Mouse (Mus musculus): ENCODE measurements around the gene Gabrg3. TPM values are rescaled to one million over a fixed set of nuclear protein-coding genes. Genes with fewer than 3 reads are reported as not detected.
A peak's percentile ranks its signal among the peaks of the same experiment; 100 is the strongest.

The Gabrg3 gene
- polyA plus RNA-seq, 1 experiment from 2014 or later: 0.25 TPM

DNA sequence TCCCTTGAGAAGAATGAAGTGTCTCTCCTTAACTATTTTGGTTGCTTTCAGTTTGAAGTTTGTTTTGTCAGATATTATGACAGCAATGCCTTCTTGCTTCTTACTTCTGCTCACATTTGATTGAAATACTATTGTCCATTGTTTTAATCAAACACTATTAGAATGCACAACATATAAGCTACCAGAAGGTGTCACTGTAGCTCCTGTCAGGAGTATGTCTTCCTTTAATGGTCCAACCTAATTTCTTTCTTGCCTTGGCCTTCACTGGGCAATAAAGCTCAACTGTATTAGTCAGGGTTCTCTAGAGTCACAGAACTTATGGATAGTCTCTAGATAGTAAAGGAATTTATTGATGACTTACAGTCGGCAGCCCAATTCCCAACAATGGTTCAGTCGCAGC is 440.6 kb downstream of the Gabrg3 start:
- 85% methylated on average over 2 of the region's 2 CpGs for WGBS
- no peak overlapping the region for H3K9ac ChIP-seq
- no peak for ATAC-seq (ENCODE audit: insufficient read depth)
- no peaks in the 10 kb centered on the region for H3K4me1 ChIP-seq (ENCODE audit: insufficient read depth)
- H3K27me3 ChIP-seq (ENCODE audit: insufficient read depth, low read length): no peaks in the 10 kb centered on the region
- no peaks in the 10 kb centered on the region for H3K9me3 ChIP-seq (ENCODE audit: low read depth, low read length)
- DNase-seq: peak; percentile 66
- H3K36me3 ChIP-seq (ENCODE audit: insufficient read depth): no peaks in the 10 kb centered on the region
- no peak overlapping the region for H3K4me3 ChIP-seq (ENCODE audit: low read depth, low read length)
- peak; percentile 63 for TF ChIP-seq CTCF (IDR thresholded peaks at IDR 0.05; ENCODE audit: low read depth)
- no peak overlapping the region for H3K27ac ChIP-seq (ENCODE audit: low read depth)
- no peak overlapping the region for H3K4me2 ChIP-seq

DNA sequence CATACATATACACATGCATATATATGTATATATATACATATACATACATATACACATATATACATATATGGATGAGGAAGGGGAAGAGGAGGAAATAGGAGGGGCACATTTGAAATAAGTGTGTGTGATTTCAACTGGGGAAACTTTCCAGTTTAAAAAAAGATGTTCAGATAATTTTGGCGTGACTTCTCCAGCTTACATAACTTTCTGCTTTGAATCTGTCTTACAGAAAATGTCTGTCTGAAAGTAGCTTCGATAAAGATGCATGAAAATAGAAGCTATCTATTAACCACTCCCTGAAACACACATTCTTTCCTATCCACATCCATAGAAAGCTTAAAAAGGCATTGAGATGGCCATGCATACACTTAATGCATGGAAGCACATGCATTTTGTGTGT is 445.4 kb downstream of the Gabrg3 start:
- Histone ChIP-seq H3K9ac (no peak overlapping the region), H3K4me2 (no peak overlapping the region), H3K4me1 (ENCODE audit: insufficient read depth) (no peaks in the 10 kb centered on the region), H3K27ac (ENCODE audit: low read depth) (no peak overlapping the region), H3K27me3 (ENCODE audit: insufficient read depth, low read length) (no peaks in the 10 kb centered on the region), H3K9me3 (ENCODE audit: low read depth, low read length) (no peaks in the 10 kb centered on the region), H3K4me3 (ENCODE audit: low read depth, low read length) (no peak overlapping the region), H3K36me3 (ENCODE audit: insufficient read depth) (no peaks in the 10 kb centered on the region)
- ATAC-seq (ENCODE audit: insufficient read depth) (no peak), DNase-seq (no peak)
- no peak for TF ChIP-seq CTCF (IDR thresholded peaks at IDR 0.05; ENCODE audit: low read depth)
- WGBS: 76% methylated on average over 2 of the region's 2 CpGs

DNA sequence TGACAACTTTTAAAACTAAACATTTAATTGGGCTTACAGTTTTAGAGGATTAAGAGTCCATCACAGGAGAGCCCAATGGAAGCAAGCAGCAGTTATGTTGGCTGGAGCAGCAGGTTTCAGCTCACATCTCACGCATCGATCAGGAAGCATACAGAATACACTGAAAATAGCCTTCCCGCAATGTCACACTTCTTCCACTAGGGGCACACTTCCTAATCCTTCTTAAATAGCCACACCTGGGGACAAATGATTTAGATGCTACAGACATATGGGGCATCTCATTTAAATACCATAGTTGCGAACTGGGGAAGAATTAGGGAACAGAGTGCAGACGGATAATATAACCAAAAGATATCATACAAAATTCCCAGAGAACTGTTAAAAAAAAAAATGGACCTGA is 449.0 kb downstream of the Gabrg3 start:
- Histone ChIP-seq H3K4me2 (no peak overlapping the region), H3K9ac (no peak overlapping the region), H3K9me3 (ENCODE audit: low read depth, low read length) (no peaks in the 10 kb centered on the region), H3K36me3 (ENCODE audit: insufficient read depth) (no peaks in the 10 kb centered on the region), H3K4me1 (ENCODE audit: insufficient read depth) (no peaks in the 10 kb centered on the region), H3K4me3 (ENCODE audit: low read depth, low read length) (no peak overlapping the region), H3K27me3 (ENCODE audit: insufficient read depth, low read length) (no peaks in the 10 kb centered on the region), H3K27ac (ENCODE audit: low read depth) (no peak overlapping the region)
- DNase-seq: peak; percentile 2
- TF ChIP-seq CTCF (IDR thresholded peaks at IDR 0.05; ENCODE audit: low read depth): peak; percentile 36
- ATAC-seq (ENCODE audit: insufficient read depth): no peak
- 69% methylated on average over 5 of the region's 5 CpGs for WGBS

DNA sequence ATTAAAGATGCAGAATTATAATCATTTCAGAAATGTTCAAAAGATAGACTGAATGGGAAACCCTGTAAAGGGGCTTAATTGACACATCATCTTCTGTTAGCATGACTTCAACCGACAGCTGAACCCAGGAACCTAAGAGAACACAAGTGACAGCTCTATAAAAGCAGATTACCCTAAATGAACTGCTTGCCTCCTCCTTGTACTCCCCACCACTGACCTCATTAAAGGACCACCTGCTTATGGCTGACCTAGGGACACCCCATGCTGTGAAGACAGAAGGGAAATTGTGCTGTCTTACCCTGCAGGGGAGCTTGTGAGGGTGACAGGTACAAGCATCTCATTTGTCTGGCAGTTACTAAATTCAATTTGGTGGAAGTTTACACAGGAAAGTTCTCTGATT is 467.5 kb downstream of the Gabrg3 start:
- 74% methylated on average over 1 of the region's 1 CpGs for WGBS
- Histone ChIP-seq H3K4me2 (no peak overlapping the region), H3K9me3 (ENCODE audit: low read depth, low read length) (no peaks in the 10 kb centered on the region), H3K4me1 (ENCODE audit: insufficient read depth) (no peaks in the 10 kb centered on the region), H3K9ac (no peak overlapping the region), H3K27me3 (ENCODE audit: insufficient read depth, low read length) (no peaks in the 10 kb centered on the region), H3K27ac (ENCODE audit: low read depth) (no peak overlapping the region), H3K36me3 (ENCODE audit: insufficient read depth) (no peaks in the 10 kb centered on the region), H3K4me3 (ENCODE audit: low read depth, low read length) (no peak overlapping the region)
- DNase-seq (no peak), ATAC-seq (ENCODE audit: insufficient read depth) (no peak)
- no peak for TF ChIP-seq CTCF (IDR thresholded peaks at IDR 0.05; ENCODE audit: low read depth)

DNA sequence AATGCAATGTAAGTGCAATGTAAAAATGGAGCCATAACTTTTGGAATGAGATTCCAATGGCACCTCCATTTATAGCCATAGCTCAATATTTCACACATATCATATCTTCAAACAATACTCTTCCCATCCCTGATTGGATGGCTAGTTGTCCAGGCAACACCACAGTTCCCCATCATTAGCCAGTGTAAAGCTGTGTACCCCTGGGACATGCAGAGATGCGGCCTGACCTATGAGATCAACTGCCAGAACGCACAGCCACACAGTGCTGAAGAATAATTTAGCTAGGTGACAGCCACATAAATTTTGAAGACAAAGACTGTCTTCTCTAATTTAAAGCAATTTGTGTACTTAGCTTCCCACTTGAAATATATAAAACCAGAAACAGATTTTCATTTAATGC is 472.1 kb downstream of the Gabrg3 start:
- H3K4me3 ChIP-seq (ENCODE audit: low read depth, low read length): no peak overlapping the region
- ATAC-seq (ENCODE audit: insufficient read depth) (no peak), DNase-seq (no peak)

DNA sequence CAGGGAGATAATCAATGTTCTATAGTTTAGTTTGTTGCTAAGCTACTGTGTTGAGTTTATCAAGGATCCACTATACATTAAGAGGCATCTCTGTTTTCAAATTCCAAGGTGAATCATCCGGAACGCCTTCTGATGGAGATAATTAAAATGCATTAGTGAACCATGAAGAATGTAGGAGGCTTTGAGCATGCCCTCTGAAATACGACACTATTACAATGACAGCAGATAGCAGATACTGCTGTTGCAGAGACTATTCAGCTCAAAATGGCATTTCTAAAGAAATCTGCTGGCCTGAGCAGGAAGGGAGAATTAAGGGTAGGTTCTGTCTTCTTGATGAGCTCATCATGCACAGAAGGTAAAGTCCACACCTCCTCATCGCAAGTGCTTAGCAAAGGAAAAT is 487.2 kb downstream of the Gabrg3 start:
- no peak overlapping the region for H3K4me3 ChIP-seq (ENCODE audit: low read depth, low read length)
- no peaks in the 10 kb centered on the region for H3K27me3 ChIP-seq (ENCODE audit: insufficient read depth, low read length)
- ATAC-seq (ENCODE audit: insufficient read depth) (no peak), DNase-seq (no peak)
- H3K9ac ChIP-seq: no peak overlapping the region
- 54% methylated on average over 4 of the region's 4 CpGs for WGBS
- no peak for TF ChIP-seq CTCF (IDR thresholded peaks at IDR 0.05; ENCODE audit: low read depth)
- no peaks in the 10 kb centered on the region for H3K4me1 ChIP-seq (ENCODE audit: insufficient read depth)
- H3K27ac ChIP-seq (ENCODE audit: low read depth): no peak overlapping the region
- no peaks in the 10 kb centered on the region for H3K9me3 ChIP-seq (ENCODE audit: low read depth, low read length)
- H3K36me3 ChIP-seq (ENCODE audit: insufficient read depth): no peaks in the 10 kb centered on the region
- no peak overlapping the region for H3K4me2 ChIP-seq

More for the DNA sequence above, 472.1 kb downstream of the Gabrg3 start:
- H3K4me1 ChIP-seq (ENCODE audit: insufficient read depth): no peaks in the 10 kb centered on the region
- no peak overlapping the region for H3K9ac ChIP-seq
- H3K27ac ChIP-seq (ENCODE audit: low read depth): no peak overlapping the region
- H3K36me3 ChIP-seq (ENCODE audit: insufficient read depth): no peaks in the 10 kb centered on the region
- no peaks in the 10 kb centered on the region for H3K9me3 ChIP-seq (ENCODE audit: low read depth, low read length)
- WGBS: 69% methylated on average over 2 of the region's 2 CpGs
- H3K4me2 ChIP-seq: no peak overlapping the region
- no peaks in the 10 kb centered on the region for H3K27me3 ChIP-seq (ENCODE audit: insufficient read depth, low read length)
- TF ChIP-seq CTCF (IDR thresholded peaks at IDR 0.05; ENCODE audit: low read depth): no peak

- WGBS: 9% methylated on average over 1 of the region's 1 CpGs
- H3K9ac ChIP-seq: no peak overlapping the region
- DNase-seq: peak; percentile 63
Observed at GRCm38 (mm10) chr7:56867314-56868075, 519.5 kb downstream of the Gabrg3 start.

More at GRCm38 (mm10) chr7:56867314-56868075, 519.5 kb downstream of the Gabrg3 start:
- Histone ChIP-seq H3K4me3 (ENCODE audit: low read depth, low read length) (no peak overlapping the region), H3K9me3 (ENCODE audit: low read depth, low read length) (no peaks in the 10 kb centered on the region), H3K36me3 (ENCODE audit: insufficient read depth) (no peaks in the 10 kb centered on the region), H3K27me3 (ENCODE audit: insufficient read depth, low read length) (no peaks in the 10 kb centered on the region), H3K4me2 (no peak overlapping the region), H3K4me1 (ENCODE audit: insufficient read depth) (no peaks in the 10 kb centered on the region), H3K27ac (ENCODE audit: low read depth) (0 out of 2 replicates have a peak overlapping the region, but pooled peaks have one; percentile 30)
- TF ChIP-seq CTCF (IDR thresholded peaks at IDR 0.05; ENCODE audit: low read depth): no peak
- ATAC-seq (ENCODE audit: insufficient read depth): peak; percentile 96
